Mouse (Mus musculus): ENCODE measurements around the gene Acap1.

DNA sequence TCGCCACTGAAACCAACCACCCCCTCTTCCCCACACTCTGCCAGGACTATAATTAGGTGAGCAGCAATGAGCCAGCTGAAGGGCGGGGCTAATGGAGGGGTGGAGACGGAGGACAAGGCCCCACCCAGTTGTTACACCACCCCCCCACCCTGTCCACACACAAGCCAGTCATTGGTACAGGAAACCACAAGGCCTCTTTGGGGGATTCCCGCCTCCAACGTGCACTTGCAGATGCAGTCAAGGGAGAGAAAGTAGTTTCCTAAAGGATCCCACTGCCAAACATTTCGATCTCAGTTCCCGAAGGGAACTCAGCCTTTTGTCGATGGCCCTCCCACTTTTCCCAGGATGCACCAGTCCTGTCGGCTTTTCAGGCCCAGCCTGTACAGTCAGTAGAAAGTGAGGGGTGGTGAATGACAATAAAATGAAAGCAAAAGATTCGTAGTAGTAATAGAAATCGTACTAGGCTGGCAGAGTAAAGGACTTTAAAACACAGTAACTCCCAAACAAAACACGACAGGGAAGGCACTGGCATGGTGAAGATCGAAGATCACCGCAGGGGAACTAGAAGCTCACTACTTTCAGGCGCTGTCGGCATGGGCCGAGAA, 24.4 kb upstream of the Acap1 start:
- TF ChIP-seq CHD2 (IDR thresholded peaks at IDR 0.05; ENCODE audit: low read depth, low read length) (no peak; the same call in 1 of the 2 replicates), MAFK (IDR thresholded peaks at IDR 0.05; ENCODE audit: insufficient read depth, low read depth, low read length) (no peak), HCFC1 (IDR thresholded peaks at IDR 0.05; ENCODE audit: borderline replicate concordance, insufficient read depth, low read length) (no peak)

Data from ES-E14 (cell line).